Mouse (Mus musculus) T-helper 1 cell (primary cell): ENCODE measurements around the gene Pramel5.
"Not testable (repeated sequence)": the region's sequence is repeated elsewhere in the genome, so short reads cannot be mapped to it uniquely, and the experiment has no call there.

Experiments used
- in situ Hi-C: fragments of 300-600 bp; cut with MboI, MseI; formaldehyde crosslinking; loops from one replicate; pipeline ENCODE4 v1.15.1; 2025; ENCODE audit warnings: high pct_unique_total_duplicates

Pramel5 gene

DNA sequence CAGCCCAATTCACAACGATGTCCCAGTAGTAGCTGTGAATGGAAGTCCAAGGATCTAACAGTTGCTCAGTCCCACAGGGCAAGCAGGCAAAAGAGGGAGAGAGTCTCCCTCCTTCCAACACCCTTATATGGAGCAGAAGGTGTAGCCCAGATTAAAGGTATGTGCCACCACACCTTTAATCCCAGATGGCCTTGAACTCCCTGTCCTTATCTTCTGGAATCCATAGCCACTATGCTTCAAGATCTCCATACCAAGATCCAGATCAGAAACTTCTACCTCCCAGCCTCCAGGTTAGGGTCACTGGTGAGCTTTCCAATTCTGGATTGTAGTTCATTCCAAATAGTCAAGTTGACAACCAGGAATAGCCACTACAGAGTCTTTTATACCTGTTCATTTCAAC lies at the start of gene Pramel5:
Gene Pramel5 (minus strand): TSS at position 101 of the 400 bp plus-strand sequence.
- in situ Hi-C loops, result not testable (repeated sequence)

GRCm38 (mm10) chr4:144329949-144330348 lies 49.7 kb upstream of the Pramel5 start, which contains the start of gene Gm13128:
Gene Gm13128 (plus strand): TSS chr4:144330249.
- in situ Hi-C loops, result loop anchor here (5.0 kb wide), 1 partner anchor 338 kb away; the partner anchor contains the start of gene Pramef17

DNA sequence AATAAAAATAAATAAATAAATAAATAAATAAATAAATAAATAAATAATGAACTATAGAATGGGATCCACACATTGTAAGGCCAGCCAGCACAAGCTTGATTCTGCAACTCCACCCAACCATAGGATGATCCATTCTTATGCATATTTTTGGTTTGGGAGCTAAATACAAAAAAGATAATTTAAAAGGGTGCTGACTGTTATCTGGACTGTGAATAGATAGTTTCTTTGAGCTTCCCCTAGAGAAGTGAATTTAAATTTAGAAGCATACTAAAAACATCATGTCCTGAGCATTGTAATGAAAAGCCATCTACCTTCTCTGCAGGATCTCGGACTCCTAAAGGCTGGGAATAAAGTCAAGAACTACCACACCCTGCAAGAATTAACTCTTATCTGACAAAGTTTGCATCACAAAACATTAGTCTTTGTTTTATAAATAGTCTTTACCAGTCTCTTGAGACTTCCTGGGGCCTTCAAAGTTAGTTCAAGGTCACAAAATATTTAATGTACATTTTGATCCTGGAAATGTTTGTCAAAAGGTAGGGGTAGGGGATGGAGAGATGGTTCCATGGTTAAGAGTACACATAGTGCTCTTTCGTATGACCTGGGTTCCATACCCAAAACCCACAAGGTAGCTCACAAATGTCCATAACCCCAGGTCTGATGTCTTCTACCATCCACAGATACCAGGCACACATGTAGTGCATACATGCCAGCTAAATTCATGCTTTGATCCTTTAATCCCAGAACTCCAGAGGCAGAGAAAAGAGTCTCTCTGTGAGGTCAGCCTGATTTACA lies 32.6 kb upstream of the Pramel5 start:
- in situ Hi-C loops, result loop anchor here (25.0 kb wide), 1 partner anchor 1001 kb away; no protein-coding TSS in a partner anchor

DNA sequence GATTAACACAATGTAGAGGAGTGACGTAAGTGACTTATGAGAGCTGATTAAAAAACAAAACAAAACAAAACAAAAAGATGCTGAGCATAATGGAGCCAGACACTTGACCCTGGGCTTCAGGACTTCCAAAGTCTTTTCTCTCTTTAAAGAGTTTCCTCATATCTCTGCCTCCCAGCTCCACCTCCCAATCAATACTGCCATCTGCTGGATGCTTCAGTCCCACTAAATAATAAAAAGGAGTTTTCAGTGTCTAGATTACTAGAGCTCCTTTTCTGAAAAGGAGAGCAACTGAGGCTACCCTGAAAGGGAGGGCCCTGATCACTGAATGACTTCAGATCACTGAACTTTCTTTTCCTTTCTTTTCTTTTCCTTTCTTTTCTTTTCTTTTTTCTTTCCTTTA lies 19.1 kb upstream of the Pramel5 start:
- in situ Hi-C loops, result loop anchor here (5.0 kb wide), 1 partner anchor 257 kb away; no protein-coding TSS in a partner anchor

- in situ Hi-C loops, result not testable (repeated sequence)
These were observed 25.5 kb downstream of the Pramel5 start for GRCm38 (mm10) chr4:144254768-144255167.
